7 mouse cellular contexts compared by ENCODE assay signal in genomic region chr13:21171156-21171530, GRCm38 (mm10). TPM values are rescaled to one million over a fixed set of nuclear protein-coding genes. Genes with fewer than 3 reads are reported as not detected.
DNase-seq lines count a peak whose midpoint lies in the region; ATAC-seq lines count a peak whose summit lies in the region.

No protein-coding gene starts in this region.

- peak overlapping the region; percentile 80 for H3K4me2 ChIP-seq in hindbrain, embryonic 14.5 days (replicated peaks)
- peak overlapping the region; percentile 98 for H3K4me2 ChIP-seq in midbrain, embryonic 16.5 days (ENCODE audit: low read length)

- no peaks in the 10 kb centered on the region; the same call in 1 of the 2 replicates for H3K27me3 ChIP-seq in hindbrain, embryonic 14.5 days (ENCODE audit: control insufficient read depth, insufficient read depth, low read length)
- no peaks in the 10 kb centered on the region for H3K27me3 ChIP-seq in midbrain, embryonic 16.5 days (ENCODE audit: control insufficient read depth, insufficient read depth, low read depth, low read length)

- no peaks in the 10 kb centered on the region for H3K36me3 ChIP-seq in hindbrain, embryonic 14.5 days (replicated peaks; ENCODE audit: control insufficient read depth, insufficient read depth)
- H3K36me3 ChIP-seq in midbrain, embryonic 16.5 days (ENCODE audit: control insufficient read depth, insufficient read depth, low read length), result no peaks in the 10 kb centered on the region

- ATAC-seq in hindbrain, embryonic 14.5 days (ENCODE audit: low FRiP score), result no peak
- no peak for ATAC-seq in midbrain, embryonic 16.5 days

- peak overlapping the region; percentile 49; the same call in 1 of the 2 replicates for H3K9ac ChIP-seq in hindbrain, embryonic 14.5 days
- H3K9ac ChIP-seq in midbrain, embryonic 16.5 days (ENCODE audit: low read depth, low read length), result peak overlapping the region; percentile 59

- peak overlapping the region; percentile 52 for H3K4me3 ChIP-seq in hindbrain, embryonic 14.5 days (replicated peaks; ENCODE audit: low read length)
- peak overlapping the region; percentile 43 for H3K4me3 ChIP-seq in midbrain, embryonic 16.5 days (ENCODE audit: low read depth, low read length)

- DNase-seq in right cerebral cortex, postnatal 10 days (ENCODE audit: low spot score in 2 of 2), result peak; percentile 49 to 50
- DNase-seq in right cerebral cortex, postnatal 36 days (ENCODE audit: low spot score in 2 of 2), result no peak
- DNase-seq in embryo, embryonic 10.5 days (ENCODE audit: low spot score), result peak; percentile 48
- DNase-seq in hindbrain, embryonic 14.5 days (ENCODE audit: low spot score), result peak; percentile 29
- no peak for DNase-seq in spleen, postnatal 4 days (ENCODE audit: low spot score in 2 of 2)
- DNase-seq in lung, adult 18-20 months, result no peak

- H3K9me3 ChIP-seq in hindbrain, embryonic 14.5 days (ENCODE audit: control insufficient read depth, low read length), result no peaks in the 10 kb centered on the region
- H3K9me3 ChIP-seq in midbrain, embryonic 16.5 days (replicated peaks; ENCODE audit: control insufficient read depth, low read length, poor library complexity, severe bottlenecking), result no peaks in the 10 kb centered on the region

- no peak overlapping the region for H3K27ac ChIP-seq in hindbrain, embryonic 14.5 days
- H3K27ac ChIP-seq in midbrain, embryonic 16.5 days (ENCODE audit: low read length), result peak overlapping the region; percentile 33; the same call in 1 of the 2 replicates

- peaks cover 14% of the 10 kb centered on the region for H3K4me1 ChIP-seq in hindbrain, embryonic 14.5 days (replicated peaks; ENCODE audit: control insufficient read depth, insufficient read depth, low read length)
- peaks cover 12% of the 10 kb centered on the region for H3K4me1 ChIP-seq in midbrain, embryonic 16.5 days (ENCODE audit: control insufficient read depth, insufficient read depth, low read length)

- 12% methylated on average over 15 of the region's 15 CpGs for WGBS in hindbrain, embryonic 14.5 days
- 7% methylated on average over 15 of the region's 15 CpGs for WGBS in midbrain, embryonic 16.5 days

RNA-seq across cellular contexts. Expression of gene Trim27, which starts 8.1 kb away (rescaled TPM):
- polyA plus RNA-seq in hindbrain, embryonic 14.5 days (2014; fragmentation: Nextera tagmentation; extraction: Ambion mirVana), result 75.5 and 87.8 TPM in 2 replicates
- 70.6 and 73.6 TPM in 2 replicates for polyA plus RNA-seq in midbrain, embryonic 16.5 days (2015; fragmentation: Nextera tagmentation; extraction: Ambion mirVana)

RNA-seq across cellular contexts. Expression of gene Olfr1368, which starts 25.5 kb away (rescaled TPM):
- not detected in 2 replicates for polyA plus RNA-seq in hindbrain, embryonic 14.5 days (2014; fragmentation: Nextera tagmentation; extraction: Ambion mirVana)
- not detected in 2 replicates for polyA plus RNA-seq in midbrain, embryonic 16.5 days (2015; fragmentation: Nextera tagmentation; extraction: Ambion mirVana)

RNA-seq across cellular contexts. Expression of gene Olfr263, which starts 41.7 kb away (rescaled TPM):
- polyA plus RNA-seq in hindbrain, embryonic 14.5 days (2014; fragmentation: Nextera tagmentation; extraction: Ambion mirVana), result not detected in 2 replicates
- polyA plus RNA-seq in midbrain, embryonic 16.5 days (2015; fragmentation: Nextera tagmentation; extraction: Ambion mirVana), result not detected in 2 replicates

RNA-seq across cellular contexts. Expression of gene Olfr1369-ps1, which starts 59.9 kb away (rescaled TPM):
- not detected in 2 replicates for polyA plus RNA-seq in hindbrain, embryonic 14.5 days (2014; fragmentation: Nextera tagmentation; extraction: Ambion mirVana)
- 0.05 TPM in 1 of 2 replicates, not detected in the other for polyA plus RNA-seq in midbrain, embryonic 16.5 days (2015; fragmentation: Nextera tagmentation; extraction: Ambion mirVana)

Comparison
In these comparisons a context has a peak if more than half of its experiments do, and no peak if none do; other contexts are left out.
1. DNase-seq: peak in right cerebral cortex, postnatal 10 days (2 of 2), embryo, embryonic 10.5 days (single experiment) and hindbrain, embryonic 14.5 days (single experiment); none in right cerebral cortex, postnatal 36 days (0 of 2), spleen, postnatal 4 days (0 of 2) and lung, adult 18-20 months (0 of 2).